Mouse (Mus musculus): ENCODE measurements around the gene Gm45808. TPM values are rescaled to one million over a fixed set of nuclear protein-coding genes. Genes with fewer than 3 reads are reported as not detected.

Gm45808 gene
- polyA plus RNA-seq, 1 experiment from 2014 or later = not detected

- Histone ChIP-seq H3K4me2 (no peak overlapping the region), H3K36me3 (0 out of 2 replicates have a peak, but pooled peaks cover 8% of the 10 kb centered on the region), H3K9me3 (replicated peaks) (no peaks in the 10 kb centered on the region), H3K4me3 (replicated peaks) (no peak overlapping the region), H3K27me3 (replicated peaks) (no peaks in the 10 kb centered on the region), H3K4me1 (peaks cover 44% of the 10 kb centered on the region), H3K27ac (replicated peaks) (no peak overlapping the region), H3K9ac (replicated peaks) (no peak overlapping the region)
- 39% methylated on average over 6 of the region's 6 CpGs for WGBS
- ATAC-seq (ENCODE audit: low FRiP score) = no peak
These were observed 49.6 kb downstream of the Gm45808 start for GRCm38 (mm10) chr7:45437046-45437445.

- no peaks in the 10 kb centered on the region for H3K9me3 ChIP-seq (replicated peaks)
- WGBS = 91% methylated on average over 5 of the region's 5 CpGs
- H3K27me3 ChIP-seq (replicated peaks) = no peaks in the 10 kb centered on the region
- 0 out of 2 replicates have a peak, but pooled peaks cover 13% of the 10 kb centered on the region for H3K36me3 ChIP-seq
- no peak for ATAC-seq (ENCODE audit: low FRiP score)
- peaks cover 47% of the 10 kb centered on the region for H3K4me1 ChIP-seq
- H3K9ac ChIP-seq (replicated peaks) = no peak overlapping the region
- no peak overlapping the region for H3K27ac ChIP-seq (replicated peaks)
- H3K4me3 ChIP-seq (replicated peaks) = 0 out of 2 replicates have a peak overlapping the region, but pooled peaks have one; percentile 1
- peak overlapping the region; percentile 98 for H3K4me2 ChIP-seq
These were observed 50.2 kb downstream of the Gm45808 start for GRCm38 (mm10) chr7:45436444-45436843.

- H3K9ac ChIP-seq (replicated peaks) = peak overlapping the region; percentile 76
- 3% methylated on average over 16 of the region's 16 CpGs for WGBS
These were observed 51.6 kb downstream of the Gm45808 start for GRCm38 (mm10) chr7:45435038-45435437.

GRCm38 (mm10) chr7:45434203-45435015 lies 52.2 kb downstream of the Gm45808 start, which contains the start of gene Gys1:
Gys1 (plus strand) TSS chr7:45434844.
- peak within 1 kb of the TSS; percentile 98 for H3K4me2 ChIP-seq
- ATAC-seq (ENCODE audit: low FRiP score) = peak; percentile 97
- H3K4me1 ChIP-seq = peaks cover 48% of the 10 kb centered on the region
- peaks cover 24% of the 10 kb centered on the region; the same call in 1 of the 2 replicates for H3K36me3 ChIP-seq
- peak within 1 kb of the TSS; percentile 84 for H3K4me3 ChIP-seq (replicated peaks)
- H3K9ac ChIP-seq (replicated peaks) = peak within 1 kb of the TSS; percentile 86
- H3K27ac ChIP-seq (replicated peaks) = peak within 1 kb of the TSS; percentile 89
- under 1% methylated on average over 45 of the region's 45 CpGs for WGBS
- no peaks in the 10 kb centered on the region for H3K9me3 ChIP-seq (replicated peaks)
- no peaks in the 10 kb centered on the region for H3K27me3 ChIP-seq (replicated peaks)

More at GRCm38 (mm10) chr7:45435038-45435437, 51.6 kb downstream of the Gm45808 start:
- H3K4me3 ChIP-seq (replicated peaks) = peak overlapping the region; percentile 84
- no peaks in the 10 kb centered on the region for H3K27me3 ChIP-seq (replicated peaks)
- peak overlapping the region; percentile 80 for H3K27ac ChIP-seq (replicated peaks)
- H3K36me3 ChIP-seq = 0 out of 2 replicates have a peak, but pooled peaks cover 18% of the 10 kb centered on the region
- H3K4me1 ChIP-seq = peaks cover 48% of the 10 kb centered on the region
- no peaks in the 10 kb centered on the region for H3K9me3 ChIP-seq (replicated peaks)
- ATAC-seq (ENCODE audit: low FRiP score) = peak; percentile 23; the same call in 1 of the 2 replicates
- peak overlapping the region; percentile 98 for H3K4me2 ChIP-seq

- Histone ChIP-seq H3K27me3 (replicated peaks) (no peaks in the 10 kb centered on the region), H3K4me3 (replicated peaks) (peak overlapping the region; percentile 84), H3K9me3 (replicated peaks) (no peaks in the 10 kb centered on the region), H3K4me1 (peaks cover 48% of the 10 kb centered on the region), H3K36me3 (peaks cover 29% of the 10 kb centered on the region), H3K9ac (replicated peaks) (peak overlapping the region; percentile 86), H3K27ac (replicated peaks) (peak overlapping the region; percentile 89), H3K4me2 (peak overlapping the region; percentile 98)
- under 1% methylated on average over 7 of the region's 7 CpGs for WGBS
- ATAC-seq (ENCODE audit: low FRiP score) = 0 out of 2 replicates have a peak, but pooled peaks have one; percentile 0
These were observed 52.8 kb downstream of the Gm45808 start for GRCm38 (mm10) chr7:45433835-45434202.

GRCm38 (mm10) chr7:45426556-45426955 lies 60.1 kb downstream of the Gm45808 start:
- H3K4me3 ChIP-seq (replicated peaks) = no peak overlapping the region
- H3K27me3 ChIP-seq (replicated peaks) = peaks cover 4% of the 10 kb centered on the region
- ATAC-seq (ENCODE audit: low FRiP score) = no peak
- no peak overlapping the region for H3K27ac ChIP-seq (replicated peaks)
- H3K9ac ChIP-seq (replicated peaks) = no peak overlapping the region
- 94% methylated on average over 8 of the region's 8 CpGs for whole genome bisulfite sequencing
- no peak overlapping the region for H3K4me2 ChIP-seq
- 0 out of 2 replicates have a peak, but pooled peaks cover 2% of the 10 kb centered on the region for H3K4me1 ChIP-seq
- H3K9me3 ChIP-seq (replicated peaks) = no peaks in the 10 kb centered on the region
- H3K36me3 ChIP-seq = peaks cover 95% of the 10 kb centered on the region

- no peak for ATAC-seq (ENCODE audit: low FRiP score)
- no peak overlapping the region for H3K27ac ChIP-seq (replicated peaks)
- H3K9me3 ChIP-seq (replicated peaks) = no peaks in the 10 kb centered on the region
- H3K36me3 ChIP-seq = peaks cover 54% of the 10 kb centered on the region
- H3K4me3 ChIP-seq (replicated peaks) = no peak overlapping the region
- peaks cover 57% of the 10 kb centered on the region for H3K27me3 ChIP-seq (replicated peaks)
- 93% methylated on average over 14 of the region's 14 CpGs for WGBS
- no peaks in the 10 kb centered on the region for H3K4me1 ChIP-seq
- H3K4me2 ChIP-seq = no peak overlapping the region
- H3K9ac ChIP-seq (replicated peaks) = no peak overlapping the region
These were observed 65.4 kb downstream of the Gm45808 start for GRCm38 (mm10) chr7:45421194-45421593.

- H3K27me3 ChIP-seq (replicated peaks) = peaks cover 64% of the 10 kb centered on the region
- no peak within 1 kb of the TSS for H3K4me3 ChIP-seq (replicated peaks)
- 55% methylated on average over 6 of the region's 6 CpGs for WGBS
- H3K4me2 ChIP-seq = no peak within 1 kb of the TSS
- H3K9ac ChIP-seq (replicated peaks) = no peak within 1 kb of the TSS
- H3K9me3 ChIP-seq (replicated peaks) = no peaks in the 10 kb centered on the region
- H3K4me1 ChIP-seq = peaks cover 3% of the 10 kb centered on the region
- no peak for ATAC-seq (ENCODE audit: low FRiP score)
- peaks cover 50% of the 10 kb centered on the region for H3K36me3 ChIP-seq
- no peak within 1 kb of the TSS for H3K27ac ChIP-seq (replicated peaks)
These were observed 66.0 kb downstream of the Gm45808 start, which contains the start of gene Lhb for GRCm38 (mm10) chr7:45420615-45420919. Lhb (plus strand) TSS chr7:45420820.

- WGBS = 11% methylated on average over 27 of the region's 27 CpGs
- peaks cover 6% of the 10 kb centered on the region for H3K4me1 ChIP-seq
- no peak overlapping the region for H3K4me3 ChIP-seq (replicated peaks)
- ATAC-seq (ENCODE audit: low FRiP score) = no peak
- peaks cover 69% of the 10 kb centered on the region for H3K27me3 ChIP-seq (replicated peaks)
- H3K36me3 ChIP-seq = peaks cover 45% of the 10 kb centered on the region
- H3K27ac ChIP-seq (replicated peaks) = no peak overlapping the region
- no peak overlapping the region for H3K9ac ChIP-seq (replicated peaks)
- no peaks in the 10 kb centered on the region for H3K9me3 ChIP-seq (replicated peaks)
- H3K4me2 ChIP-seq = no peak overlapping the region
These were observed 66.6 kb downstream of the Gm45808 start for GRCm38 (mm10) chr7:45419859-45420614.

GRCm38 (mm10) chr7:45417962-45418492 lies 68.6 kb downstream of the Gm45808 start:
- Histone ChIP-seq H3K27ac (replicated peaks) (no peak overlapping the region), H3K4me1 (peaks cover 20% of the 10 kb centered on the region), H3K36me3 (peaks cover 25% of the 10 kb centered on the region), H3K27me3 (replicated peaks) (peaks cover 89% of the 10 kb centered on the region), H3K4me3 (replicated peaks) (no peak overlapping the region), H3K9ac (replicated peaks) (no peak overlapping the region), H3K9me3 (replicated peaks) (no peaks in the 10 kb centered on the region), H3K4me2 (no peak overlapping the region)
- ATAC-seq (ENCODE audit: low FRiP score) = no peak
- 13% methylated on average over 13 of the region's 13 CpGs for WGBS

Data from neural tube, embryonic 15.5 days (tissue).